Mouse (Mus musculus): Measurements from ENCODE around the gene Mdm2.
"Not testable (repeated sequence)": the region's sequence is repeated elsewhere in the genome, so short reads cannot be mapped to it uniquely, and the experiment has no call there.

Gene Mdm2

GRCm38 (mm10) chr10:117732184-117732583 is 21.6 kb upstream of the Mdm2 start:
- no peak for DNase-seq

GRCm38 (mm10) chr10:117731244-117732101 is 20.9 kb upstream of the Mdm2 start:
- peak; percentile 79 for DNase-seq

- DNase-seq: no peak
These were observed 20.2 kb upstream of the Mdm2 start for GRCm38 (mm10) chr10:117730637-117731203.

- DNase-seq: no peak
These were observed 19.6 kb upstream of the Mdm2 start for GRCm38 (mm10) chr10:117730140-117730539.

DNA sequence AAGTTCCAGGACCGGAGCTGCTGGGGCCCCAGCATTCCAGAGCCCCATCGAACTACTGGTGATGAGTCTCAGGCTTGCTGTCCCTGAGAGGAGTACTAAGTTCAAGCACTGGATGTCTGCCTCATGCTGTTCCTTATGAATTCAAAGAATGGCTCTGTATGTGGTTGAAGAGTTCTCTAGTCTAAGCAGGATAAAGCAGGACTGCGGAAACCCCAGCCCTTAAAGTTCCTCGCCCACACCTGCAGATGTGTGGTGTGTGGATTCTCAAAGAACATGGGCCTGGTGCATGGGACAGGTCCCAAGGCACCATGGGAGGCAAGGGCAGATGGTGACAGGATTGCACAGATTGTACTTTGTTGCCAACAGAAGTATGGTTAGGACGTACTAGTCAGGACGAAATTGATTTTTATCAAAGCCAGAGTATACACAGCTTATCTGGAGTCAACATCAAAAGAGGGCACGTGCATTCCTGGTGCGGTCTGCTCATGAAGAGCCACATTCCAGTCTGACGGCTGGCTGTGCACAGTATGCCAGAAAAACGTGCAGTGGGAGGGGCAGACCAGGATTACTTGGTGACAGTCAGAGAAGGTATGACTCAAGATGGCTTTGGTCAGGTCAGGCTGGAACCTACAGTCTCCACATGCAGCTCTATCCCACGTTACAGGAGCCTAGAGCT is 18.7 kb upstream of the Mdm2 start:
- no peak for DNase-seq

DNA sequence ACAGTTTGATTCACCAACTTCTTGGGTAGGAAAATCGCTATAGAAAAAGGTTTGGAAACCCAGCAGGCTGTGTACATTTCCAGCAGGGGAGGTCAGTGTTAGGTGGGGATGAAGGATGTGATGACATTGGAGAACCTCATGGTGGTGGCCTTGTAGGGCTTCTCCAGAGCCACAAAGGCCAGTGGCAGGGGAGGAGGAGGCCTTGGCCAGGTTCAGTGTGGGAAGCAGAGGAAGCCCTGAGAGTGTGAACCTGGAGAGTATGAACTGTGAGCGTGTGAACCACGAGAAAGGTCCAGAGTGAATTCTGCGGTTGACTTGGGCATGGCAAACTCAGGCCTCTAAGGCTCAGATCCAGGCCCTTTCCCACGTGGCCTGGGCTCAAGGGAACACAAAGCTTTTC is 18.0 kb upstream of the Mdm2 start:
- DNase-seq: no peak

DNA sequence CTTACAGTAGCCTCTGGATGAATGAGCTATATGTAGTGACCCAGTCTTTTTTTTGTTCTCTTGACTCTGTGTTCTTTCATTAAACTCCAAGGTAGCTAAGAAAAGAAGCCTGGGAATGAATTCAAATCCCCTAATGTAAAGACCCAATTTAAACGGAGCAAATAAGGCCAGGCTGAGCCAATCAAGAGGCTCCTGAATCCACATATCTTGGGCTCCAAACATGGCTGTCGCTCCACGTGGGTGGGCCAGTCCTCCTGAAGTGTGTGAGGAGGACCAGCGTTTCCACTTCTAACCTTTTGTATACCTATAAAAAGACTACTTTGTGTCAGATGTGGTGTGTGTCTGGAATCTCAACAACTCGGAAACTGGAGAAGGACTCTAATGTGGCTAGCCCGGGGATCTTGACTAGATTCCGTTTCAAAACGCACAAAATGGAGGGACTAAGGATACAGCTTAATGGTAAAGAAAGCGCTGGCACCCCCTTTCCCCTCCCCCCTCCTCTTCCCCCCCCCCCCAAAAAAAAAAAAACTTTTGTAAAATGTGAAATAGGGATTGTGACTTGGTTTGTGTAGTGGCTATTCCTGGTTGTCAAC is 17.1 kb upstream of the Mdm2 start:
- no peak for DNase-seq

GRCm38 (mm10) chr10:117726888-117727385 is 16.4 kb upstream of the Mdm2 start:
- DNase-seq: no peak

GRCm38 (mm10) chr10:117726350-117726749 is 15.8 kb upstream of the Mdm2 start:
- DNase-seq: no peak

- DNase-seq: no peak
These were observed 15.1 kb upstream of the Mdm2 start for GRCm38 (mm10) chr10:117725671-117726070.

DNA sequence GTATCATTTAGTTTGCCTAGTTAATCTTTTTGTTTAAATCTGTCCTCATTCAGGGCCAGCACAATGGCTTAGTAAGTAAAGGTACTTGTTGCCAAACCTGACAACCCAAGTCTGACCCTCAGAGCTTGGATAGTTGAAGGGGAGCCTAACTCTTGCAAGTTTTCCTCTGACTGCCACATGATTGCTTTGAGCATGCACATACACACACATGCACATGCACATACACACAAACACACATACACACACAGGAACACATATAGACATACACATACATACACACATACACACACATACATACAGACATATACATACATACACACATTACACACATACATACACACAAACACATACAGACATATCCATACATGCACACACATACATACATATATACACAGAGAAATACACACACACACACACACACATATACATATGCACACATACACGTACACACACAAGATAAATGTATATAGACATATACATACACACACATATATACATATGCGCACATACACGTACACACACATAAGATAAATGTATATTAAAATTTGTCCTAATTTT is 14.3 kb upstream of the Mdm2 start:
- DNase-seq: no peak

- DNase-seq: no peak
These were observed 13.7 kb upstream of the Mdm2 start for GRCm38 (mm10) chr10:117724136-117724718.

GRCm38 (mm10) chr10:117718161-117719119 is 7.9 kb upstream of the Mdm2 start:
- DNase-seq: peak; percentile 80

- peak; percentile 78 for DNase-seq
These were observed 7.0 kb upstream of the Mdm2 start for GRCm38 (mm10) chr10:117717583-117717982.

DNA sequence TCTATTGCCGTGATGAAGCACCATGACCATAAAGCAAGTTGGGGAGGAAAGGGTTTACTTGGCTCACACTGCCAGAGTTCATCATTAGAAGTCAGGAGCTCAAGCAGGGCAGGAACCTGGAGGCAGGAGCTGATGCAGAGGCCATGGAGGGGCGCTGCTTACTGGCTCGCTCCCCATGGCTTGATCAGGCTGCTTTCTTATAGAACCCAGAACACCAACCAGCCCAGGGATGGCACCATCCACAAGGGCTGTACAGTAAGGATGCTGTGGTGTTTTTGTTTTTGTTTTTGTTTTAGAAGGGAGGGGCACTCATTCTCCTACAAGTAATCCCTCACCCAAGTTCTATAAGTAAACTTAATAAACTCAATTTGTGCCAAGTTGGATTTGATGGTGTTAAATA is 6.1 kb upstream of the Mdm2 start:
- no peak for DNase-seq

- not testable (repeated sequence) for DNase-seq
These were observed 5.1 kb upstream of the Mdm2 start for GRCm38 (mm10) chr10:117715654-117716053.

- DNase-seq: no peak
These were observed 4.5 kb upstream of the Mdm2 start for GRCm38 (mm10) chr10:117714928-117715500.

DNA sequence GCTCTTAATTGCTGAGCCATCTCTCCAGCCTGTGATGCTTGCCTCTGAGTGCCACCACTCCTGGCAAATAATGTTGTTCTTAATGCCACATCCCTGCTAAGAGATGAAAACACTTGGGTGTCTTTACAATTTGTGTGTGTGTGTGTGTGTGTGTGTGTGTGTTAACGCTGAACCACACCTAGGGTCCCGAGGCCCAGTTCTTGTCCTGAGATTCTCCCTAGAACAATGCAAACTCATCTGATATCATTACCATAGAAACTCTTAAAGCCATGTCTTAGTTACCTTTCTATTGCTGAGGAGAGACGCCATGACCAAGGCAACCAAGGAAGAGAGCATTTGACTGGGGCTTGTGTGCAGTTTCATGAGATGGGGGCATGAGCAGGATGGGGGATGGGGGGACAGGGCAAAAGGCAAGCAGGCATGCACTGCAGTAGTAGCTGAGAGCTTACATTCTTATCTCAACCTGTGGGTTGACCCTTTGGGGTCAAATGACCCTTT is 3.5 kb upstream of the Mdm2 start:
- DNase-seq: no peak

DNA sequence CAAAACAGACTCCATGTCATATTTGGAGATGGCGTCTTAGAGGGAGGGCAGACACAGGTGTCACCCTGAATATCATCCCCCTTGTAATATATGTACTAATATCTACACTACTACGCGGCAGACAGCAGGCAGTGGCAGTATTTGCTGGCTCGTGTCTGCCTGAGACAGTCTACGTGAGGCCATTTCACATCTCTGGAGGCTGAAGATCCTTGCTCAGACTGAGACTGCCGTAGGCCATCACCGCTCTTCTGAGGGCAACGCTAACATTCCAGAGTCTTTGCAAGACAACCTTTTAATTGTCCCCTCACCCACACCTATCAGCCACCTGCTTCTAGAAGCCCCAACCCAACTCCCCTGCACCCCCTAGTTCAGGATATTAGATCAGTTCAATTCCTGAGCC is 2.9 kb upstream of the Mdm2 start:
- no peak for DNase-seq

DNA sequence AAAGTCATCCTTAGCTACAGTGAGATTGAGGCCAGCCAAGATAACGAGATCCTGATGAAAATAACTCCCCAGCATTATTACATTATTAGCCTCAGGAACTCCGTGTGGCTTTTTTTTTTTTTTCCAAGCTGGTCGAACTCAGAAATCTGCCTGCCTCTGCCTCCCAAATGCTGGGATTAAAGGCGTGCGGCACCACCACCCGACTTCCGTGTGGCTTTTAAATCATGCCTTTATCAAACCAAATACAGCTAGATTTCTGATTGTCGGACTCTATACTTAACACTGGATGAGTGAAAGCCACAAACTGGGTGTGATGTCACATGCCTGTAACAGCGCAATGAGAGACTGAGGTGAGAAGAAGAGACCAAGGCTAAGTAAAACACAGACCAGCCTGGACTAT is 2.3 kb upstream of the Mdm2 start:
- DNase-seq: no peak

All from kidney, postnatal 14 days (tissue).